Mouse (Mus musculus): Measurements from ENCODE around the gene Stx7.
"Not testable (repeated sequence)": the region's sequence is repeated elsewhere in the genome, so short reads cannot be mapped to it uniquely, and the experiment has no call there.

Gene Stx7

GRCm38 (mm10) chr10:24149135-24149781, at the start of gene Stx7:
TSS of gene Stx7 (plus strand) at chr10:24149302.
- DNase-seq = peak; percentile 95

GRCm38 (mm10) chr10:24101812-24102211, 47.3 kb upstream of the Stx7 start, which contains the start of gene Taar8c:
TSS of gene Taar8c (minus strand) at chr10:24101912.
- not testable (repeated sequence) for DNase-seq

DNA sequence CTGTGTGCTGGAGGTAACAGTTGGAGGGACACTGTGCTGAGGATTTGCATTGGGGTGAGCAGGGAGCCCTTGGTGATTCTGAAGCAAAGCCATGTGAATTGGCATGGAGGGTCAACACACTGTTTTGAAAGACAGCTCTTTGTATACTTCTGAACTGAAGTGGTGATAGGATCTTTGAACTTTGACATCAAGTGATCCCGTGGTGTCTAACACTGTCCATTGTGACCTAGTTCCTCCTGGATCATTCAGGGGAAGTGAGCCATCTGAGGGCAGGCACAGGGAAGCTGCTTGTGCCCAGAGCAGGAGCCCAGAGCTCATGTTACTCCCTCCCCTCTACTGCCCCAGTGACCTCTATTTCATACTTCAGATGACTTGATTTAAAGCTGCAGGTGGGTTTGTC, 45.8 kb upstream of the Stx7 start:
- DNase-seq = not testable (repeated sequence)

DNA sequence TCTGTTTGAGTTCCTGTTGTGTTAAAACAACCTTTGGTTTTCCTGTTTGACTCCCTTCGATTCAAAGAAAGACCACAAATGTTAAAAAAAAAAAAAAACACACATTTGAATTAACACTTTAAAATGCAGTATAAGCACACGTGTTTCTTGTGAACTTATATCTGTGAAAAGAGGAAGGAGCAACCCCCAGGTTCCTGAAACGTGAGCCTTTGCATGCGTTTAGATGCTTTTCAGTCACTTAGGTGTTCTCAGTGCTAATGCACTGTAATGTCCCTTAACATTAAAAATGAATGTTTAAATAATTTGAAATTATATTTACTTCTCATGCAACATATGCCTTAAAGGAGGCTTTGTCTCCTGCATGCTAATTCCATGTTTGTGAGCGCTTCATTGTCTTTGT, 41.4 kb upstream of the Stx7 start:
- no peak for DNase-seq

GRCm38 (mm10) chr10:24108236-24108635, 40.9 kb upstream of the Stx7 start:
- DNase-seq = no peak

DNA sequence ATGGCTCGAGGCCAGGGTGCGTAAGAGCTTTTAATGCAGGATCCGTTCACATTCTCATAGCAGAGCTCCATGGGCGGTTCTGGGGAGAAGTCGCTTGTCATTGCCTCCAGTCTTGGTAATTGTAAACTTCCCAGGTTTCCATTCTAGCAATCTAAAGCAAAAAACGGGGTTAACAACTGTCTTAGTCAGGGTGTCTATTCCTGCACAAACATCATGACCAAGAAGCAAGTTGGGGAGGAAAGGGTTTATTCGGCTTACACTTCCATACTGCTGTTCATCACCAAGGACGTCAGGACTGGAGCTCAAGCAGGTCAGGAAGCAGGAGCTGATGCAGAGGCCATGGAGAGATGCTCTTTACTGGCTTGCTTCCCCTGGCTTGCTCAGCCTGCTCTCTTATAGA, 39.7 kb upstream of the Stx7 start, which contains the start of gene Taar9:
Taar9 (minus strand) TSS at position 101 of the 400 bp plus-strand sequence.
- DNase-seq = not testable (repeated sequence)

- peak; percentile 32 for DNase-seq
These were observed 37.9 kb upstream of the Stx7 start for GRCm38 (mm10) chr10:24111116-24111778.

GRCm38 (mm10) chr10:24131451-24132262, 17.4 kb upstream of the Stx7 start:
- peak; percentile 71 for DNase-seq

- DNase-seq = no peak
These were observed 16.8 kb upstream of the Stx7 start for GRCm38 (mm10) chr10:24132273-24132672.

DNA sequence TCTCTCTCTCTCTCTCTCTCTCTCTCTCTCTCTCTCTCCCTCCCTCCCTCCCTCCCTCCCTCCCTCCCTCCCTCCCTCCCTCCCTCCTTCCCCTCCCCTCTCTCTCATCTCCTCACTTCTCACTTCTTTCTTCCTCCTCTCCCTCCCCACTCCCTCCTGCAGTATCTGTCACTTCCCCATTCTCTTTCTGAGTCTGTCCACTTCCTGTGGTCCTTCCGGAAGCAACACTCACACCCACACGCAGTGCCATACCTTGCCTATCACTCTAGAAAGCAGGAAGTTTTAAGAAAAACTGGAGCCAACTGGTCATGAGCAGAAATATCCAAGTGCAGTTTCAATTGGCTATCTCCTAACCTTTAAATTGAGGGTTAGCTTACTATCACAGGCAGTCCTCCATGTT, 16.0 kb upstream of the Stx7 start:
- DNase-seq = no peak

GRCm38 (mm10) chr10:24134071-24134645, 14.9 kb upstream of the Stx7 start:
- no peak for DNase-seq

- DNase-seq = no peak
These were observed 10.4 kb upstream of the Stx7 start for GRCm38 (mm10) chr10:24138623-24139261.

- DNase-seq = no peak
These were observed 6.4 kb upstream of the Stx7 start for GRCm38 (mm10) chr10:24142735-24143134.

- no peak for DNase-seq
These were observed 984 bp downstream of the Stx7 start for GRCm38 (mm10) chr10:24150086-24150485.

- DNase-seq = peak; percentile 84
These were observed 9.6 kb downstream of the Stx7 start for GRCm38 (mm10) chr10:24158470-24159254.

DNA sequence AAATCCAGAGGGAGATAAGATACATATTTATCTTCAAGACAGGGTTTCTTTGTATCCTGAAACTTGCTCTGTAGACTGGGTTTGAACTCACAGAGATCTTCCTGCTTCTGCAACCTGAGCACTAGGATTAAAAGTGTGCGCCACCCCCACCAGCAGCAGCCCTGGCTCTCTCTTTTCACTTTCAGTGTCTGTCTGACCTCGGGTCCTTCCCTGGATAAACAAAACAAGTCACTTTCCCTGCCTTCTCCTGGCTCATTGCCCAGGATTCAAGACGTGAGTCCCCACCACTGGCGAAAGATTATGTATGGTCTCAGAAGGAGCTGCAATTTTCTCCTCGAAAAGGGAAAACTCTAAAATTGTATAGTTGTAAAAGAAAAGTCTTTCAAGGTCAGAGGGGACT, 10.5 kb downstream of the Stx7 start:
- DNase-seq = no peak

DNA sequence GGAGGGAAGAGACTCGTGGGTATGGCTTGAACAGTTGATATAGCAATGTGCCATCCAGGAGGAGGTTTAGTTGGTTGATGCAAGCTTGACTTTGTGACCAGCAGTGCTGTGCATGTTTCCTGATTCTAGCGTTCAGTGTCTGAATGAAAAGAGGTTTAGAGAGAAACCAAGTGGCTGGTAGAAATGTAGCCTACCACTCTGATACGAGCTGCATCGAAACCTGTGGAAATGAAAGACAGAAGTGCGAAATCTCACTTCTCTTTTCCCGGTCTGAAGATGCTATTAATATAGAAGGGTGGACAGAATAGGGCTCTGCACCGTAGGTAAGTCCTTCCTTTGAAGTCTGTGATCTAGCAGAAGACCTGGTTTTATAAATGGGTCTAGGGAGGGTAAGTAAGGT, 11.2 kb downstream of the Stx7 start:
- DNase-seq = no peak

DNA sequence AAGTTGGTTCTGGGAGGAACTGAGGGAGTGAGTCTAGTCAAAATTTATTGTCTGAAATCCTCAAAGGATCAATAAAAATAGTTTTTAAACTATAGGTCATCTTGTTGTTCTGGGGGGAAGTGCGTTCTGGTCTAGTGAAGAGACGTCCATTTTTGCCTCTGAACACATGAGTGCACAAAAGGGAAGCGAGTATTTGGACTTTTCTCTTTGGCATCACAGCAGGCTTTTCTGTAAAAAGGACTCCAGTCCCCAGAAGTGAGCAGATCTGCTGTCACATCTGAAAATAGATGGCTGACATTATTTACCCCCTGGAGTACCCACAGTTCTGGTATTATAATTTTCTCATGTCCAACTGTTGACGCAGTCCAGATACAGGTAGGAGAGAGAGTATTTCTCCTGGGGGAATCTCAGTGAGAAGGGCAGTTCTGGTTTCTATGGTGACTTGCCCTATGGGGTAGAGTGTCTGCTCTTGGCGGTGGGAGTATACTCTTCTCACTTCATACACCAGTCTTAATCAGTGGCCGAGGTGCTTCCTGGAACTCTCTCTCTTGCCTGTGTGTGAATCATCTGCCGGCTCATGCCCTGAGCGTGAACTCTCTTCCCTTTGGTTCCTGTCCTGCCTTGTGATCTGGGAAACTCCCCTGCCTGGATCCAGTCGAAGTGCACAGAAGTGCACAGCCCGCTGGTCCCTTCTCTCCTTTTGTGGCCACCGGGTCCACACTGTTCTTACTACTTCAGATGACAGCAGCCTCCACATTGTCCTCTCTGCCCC, 15.2 kb downstream of the Stx7 start:
- DNase-seq = no peak

DNA sequence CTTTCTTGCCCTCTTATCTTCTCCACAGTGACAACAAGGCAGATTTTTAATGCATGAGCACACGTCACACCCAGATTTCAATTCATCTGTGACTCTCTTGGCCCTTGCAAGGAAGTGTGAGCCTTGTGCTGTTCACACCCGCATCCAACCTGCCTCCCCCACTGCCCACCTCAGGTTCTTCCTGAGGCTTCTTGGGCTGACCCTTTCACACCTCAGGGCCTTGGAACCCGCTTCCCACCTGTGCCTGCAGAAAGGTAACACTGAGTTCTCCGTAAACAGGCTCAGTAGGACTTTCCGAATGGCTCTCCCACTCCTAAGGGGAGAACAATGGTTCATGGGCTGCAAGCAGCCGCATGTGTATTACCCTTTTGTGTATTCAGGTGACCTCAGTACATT, 15.8 kb downstream of the Stx7 start:
- DNase-seq = no peak

DNA sequence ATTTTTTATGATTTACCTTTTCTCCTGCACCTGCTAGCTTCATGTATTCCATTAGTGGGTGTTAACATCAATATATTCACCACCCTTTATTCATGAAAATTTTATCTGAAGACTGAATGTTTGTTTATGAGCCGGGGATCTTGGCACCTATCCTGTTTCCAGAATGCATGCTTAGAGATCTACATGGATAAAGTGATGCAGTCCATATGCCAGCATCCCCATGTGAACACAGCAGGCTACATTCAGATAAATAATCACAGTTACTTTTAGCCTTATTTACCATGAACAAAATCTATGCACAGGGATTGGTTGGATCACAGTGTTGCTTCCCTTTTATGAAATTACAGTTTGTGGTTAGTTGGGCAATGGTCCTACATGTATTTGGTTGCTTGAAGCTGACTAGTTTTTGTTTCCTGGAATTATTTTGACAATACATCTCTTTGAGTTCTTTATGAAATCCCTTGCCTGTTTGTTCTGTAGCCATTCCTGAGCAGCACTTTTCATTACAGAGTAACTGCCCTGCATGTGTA, 16.5 kb downstream of the Stx7 start:
- no peak for DNase-seq

Measured in thymus, postnatal 14 days (tissue).